Mouse (Mus musculus) limb, embryonic 12.5 days (tissue): ENCODE data around the gene Irs2. TPM values are rescaled to one million over a fixed set of nuclear protein-coding genes. Genes with fewer than 3 reads are reported as not detected.

Experiments
- ATAC-seq: fragments of 200-750 bp; cut with Nextera tagmentation; 2 replicates; pipeline ENCODE4 v1.8.0; 2017; ENCODE audit warnings: low read depth, moderate TSS enrichment; ENCODE audit not compliant: insufficient number of reproducible peaks, insufficient read depth, low FRiP score, low TSS enrichment
- H3K27ac ChIP-seq: fragments of 300-500 bp; sonication (generic); 2 replicates; pipeline ENCODE4 v1.5.1; 2016; ENCODE audit warnings: mild to moderate bottlenecking, moderate library complexity
- H3K27me3 ChIP-seq: fragments of 300-500 bp; sonication (generic); 2 replicates; pipeline ENCODE4 v1.6.1; 2016; ENCODE audit warnings: mild to moderate bottlenecking, moderate library complexity
- H3K36me3 ChIP-seq: fragments of 300-500 bp; sonication (generic); 2 replicates; pipeline ENCODE4 v1.6.1; 2016; ENCODE audit warnings: mild to moderate bottlenecking, moderate library complexity
- H3K4me1 ChIP-seq: fragments of 300-500 bp; sonication (generic); replicated peaks from 2 replicates; pipeline ENCODE4 v1.6.1; 2016
- H3K4me2 ChIP-seq: fragments of 300-500 bp; sonication (generic); 2 replicates; pipeline ENCODE4 v1.6.1; 2016; ENCODE audit warnings: mild to moderate bottlenecking, moderate library complexity
- H3K4me3 ChIP-seq: fragments of 300-500 bp; sonication (generic); replicated peaks from 2 replicates; pipeline ENCODE4 v1.5.1; 2016; ENCODE audit warnings: mild to moderate bottlenecking
- H3K9ac ChIP-seq: fragments of 300-500 bp; sonication (generic); replicated peaks from 2 replicates; pipeline ENCODE4 v1.6.1; 2016; ENCODE audit warnings: mild to moderate bottlenecking, moderate library complexity
- H3K9me3 ChIP-seq: fragments of 300-500 bp; sonication (generic); 2 replicates; pipeline ENCODE4 v1.6.1; 2016; ENCODE audit warnings: mild to moderate bottlenecking, moderate library complexity
- WGBS: fragments of 180-500 bp; shearing (Covaris S2); methylation state at CpG from one replicate; pipeline ENCODE4 v1.1.7; 2016; 5-methylcytosine and 5-hydroxymethylcytosine counted together
- polyA plus RNA-seq: library from polyadenylated mRNA; unstranded; fragments of >200 nt; fragmentation: Nextera tagmentation; extraction: Ambion mirVana; gene quantifications from 2 replicates; pipeline ENCODE4 v1.2.1, GENCODE M21; 2016

The Irs2 gene
- polyA plus RNA-seq, 1 experiment from 2014 or later, result 11.7 TPM

- no peak overlapping the region for H3K4me3 ChIP-seq
- no peaks in the 10 kb centered on the region for H3K27me3 ChIP-seq
- H3K4me2 ChIP-seq, result no peak overlapping the region
- no peak overlapping the region for H3K27ac ChIP-seq
- no peak for ATAC-seq
- H3K9me3 ChIP-seq, result no peaks in the 10 kb centered on the region
- peaks cover 26% of the 10 kb centered on the region for H3K4me1 ChIP-seq
- H3K36me3 ChIP-seq, result no peaks in the 10 kb centered on the region
- no peak overlapping the region for H3K9ac ChIP-seq
- WGBS, result 85% methylated on average over 2 of the region's 2 CpGs
Observed at GRCm38 (mm10) chr8:10952235-10952634, 56.0 kb downstream of the Irs2 start.

GRCm38 (mm10) chr8:10951567-10951966 lies 56.7 kb downstream of the Irs2 start:
- no peak overlapping the region for H3K4me2 ChIP-seq
- no peaks in the 10 kb centered on the region for H3K36me3 ChIP-seq
- no peak for ATAC-seq
- no peak overlapping the region for H3K9ac ChIP-seq
- no peak overlapping the region for H3K27ac ChIP-seq
- H3K27me3 ChIP-seq, result no peaks in the 10 kb centered on the region
- H3K4me3 ChIP-seq, result no peak overlapping the region
- H3K9me3 ChIP-seq, result no peaks in the 10 kb centered on the region
- WGBS, result 49% methylated on average over 4 of the region's 4 CpGs
- peaks cover 28% of the 10 kb centered on the region for H3K4me1 ChIP-seq

- Histone ChIP-seq H3K4me1 (peaks cover 38% of the 10 kb centered on the region), H3K27me3 (no peaks in the 10 kb centered on the region), H3K9me3 (no peaks in the 10 kb centered on the region), H3K4me3 (0 out of 2 replicates have a peak overlapping the region, but pooled peaks have one; percentile 8), H3K27ac (peak overlapping the region; percentile 88), H3K36me3 (no peaks in the 10 kb centered on the region), H3K4me2 (peak overlapping the region; percentile 46), H3K9ac (peak overlapping the region; percentile 38)
- WGBS, result 2% methylated on average over 23 of the region's 23 CpGs
- ATAC-seq, result peak; percentile 89
Observed at GRCm38 (mm10) chr8:10945939-10946740, 62.1 kb downstream of the Irs2 start.

GRCm38 (mm10) chr8:10945490-10945889 lies 62.8 kb downstream of the Irs2 start:
- no peak for ATAC-seq
- Histone ChIP-seq H3K4me1 (peaks cover 38% of the 10 kb centered on the region), H3K9ac (no peak overlapping the region), H3K4me2 (peak overlapping the region; percentile 46), H3K36me3 (no peaks in the 10 kb centered on the region), H3K9me3 (no peaks in the 10 kb centered on the region), H3K27ac (peak overlapping the region; percentile 88), H3K27me3 (no peaks in the 10 kb centered on the region), H3K4me3 (no peak overlapping the region)
- WGBS, result 58% methylated on average over 2 of the region's 2 CpGs

GRCm38 (mm10) chr8:10943314-10944060 lies 64.8 kb downstream of the Irs2 start:
- no peaks in the 10 kb centered on the region for H3K27me3 ChIP-seq
- ATAC-seq, result no peak
- H3K4me2 ChIP-seq, result no peak overlapping the region
- H3K36me3 ChIP-seq, result no peaks in the 10 kb centered on the region
- peaks cover 44% of the 10 kb centered on the region for H3K4me1 ChIP-seq
- H3K9ac ChIP-seq, result no peak overlapping the region
- 75% methylated on average over 9 of the region's 9 CpGs for WGBS
- peak overlapping the region; percentile 37; the same call in 1 of the 2 replicates for H3K27ac ChIP-seq
- H3K4me3 ChIP-seq, result no peak overlapping the region
- no peaks in the 10 kb centered on the region for H3K9me3 ChIP-seq

GRCm38 (mm10) chr8:10939883-10940282 lies 68.4 kb downstream of the Irs2 start:
- H3K4me3 ChIP-seq, result no peak overlapping the region
- no peak overlapping the region for H3K27ac ChIP-seq
- H3K9ac ChIP-seq, result no peak overlapping the region
- H3K27me3 ChIP-seq, result no peaks in the 10 kb centered on the region
- WGBS, result 55% methylated on average over 6 of the region's 6 CpGs
- ATAC-seq, result no peak
- no peak overlapping the region for H3K4me2 ChIP-seq
- no peaks in the 10 kb centered on the region for H3K36me3 ChIP-seq
- no peaks in the 10 kb centered on the region for H3K9me3 ChIP-seq
- peaks cover 34% of the 10 kb centered on the region for H3K4me1 ChIP-seq

GRCm38 (mm10) chr8:10939210-10939782 lies 69.0 kb downstream of the Irs2 start:
- no peaks in the 10 kb centered on the region for H3K9me3 ChIP-seq
- peaks cover 34% of the 10 kb centered on the region for H3K4me1 ChIP-seq
- no peak overlapping the region for H3K27ac ChIP-seq
- ATAC-seq, result no peak
- H3K27me3 ChIP-seq, result no peaks in the 10 kb centered on the region
- no peak overlapping the region for H3K4me3 ChIP-seq
- 75% methylated on average over 3 of the region's 3 CpGs for WGBS
- H3K9ac ChIP-seq, result no peak overlapping the region
- no peak overlapping the region for H3K4me2 ChIP-seq
- H3K36me3 ChIP-seq, result no peaks in the 10 kb centered on the region

- peaks cover 28% of the 10 kb centered on the region for H3K4me1 ChIP-seq
- no peak for ATAC-seq
- no peaks in the 10 kb centered on the region for H3K36me3 ChIP-seq
- no peaks in the 10 kb centered on the region for H3K27me3 ChIP-seq
- no peak overlapping the region for H3K27ac ChIP-seq
- H3K4me3 ChIP-seq, result no peak overlapping the region
- H3K9me3 ChIP-seq, result no peaks in the 10 kb centered on the region
- no peak overlapping the region for H3K9ac ChIP-seq
- 82% methylated on average over 6 of the region's 6 CpGs for WGBS
- no peak overlapping the region for H3K4me2 ChIP-seq
Observed at GRCm38 (mm10) chr8:10938284-10938683, 70.0 kb downstream of the Irs2 start.

GRCm38 (mm10) chr8:10936646-10937045 lies 71.6 kb downstream of the Irs2 start:
- no peak overlapping the region for H3K4me2 ChIP-seq
- no peaks in the 10 kb centered on the region for H3K9me3 ChIP-seq
- H3K9ac ChIP-seq, result no peak overlapping the region
- peaks cover 35% of the 10 kb centered on the region for H3K4me1 ChIP-seq
- no peak for ATAC-seq
- 83% methylated on average over 9 of the region's 9 CpGs for WGBS
- no peak overlapping the region for H3K4me3 ChIP-seq
- H3K27me3 ChIP-seq, result no peaks in the 10 kb centered on the region
- no peak overlapping the region for H3K27ac ChIP-seq
- H3K36me3 ChIP-seq, result no peaks in the 10 kb centered on the region

GRCm38 (mm10) chr8:10935231-10935630 lies 73.0 kb downstream of the Irs2 start:
- H3K27me3 ChIP-seq, result no peaks in the 10 kb centered on the region
- 61% methylated on average over 8 of the region's 8 CpGs for WGBS

More at GRCm38 (mm10) chr8:10935231-10935630, 73.0 kb downstream of the Irs2 start:
- Histone ChIP-seq H3K9ac (no peak overlapping the region), H3K4me2 (no peak overlapping the region), H3K36me3 (no peaks in the 10 kb centered on the region), H3K4me1 (peaks cover 32% of the 10 kb centered on the region), H3K4me3 (no peak overlapping the region), H3K27ac (peak overlapping the region; percentile 54; the same call in 1 of the 2 replicates), H3K9me3 (no peaks in the 10 kb centered on the region)
- ATAC-seq, result no peak
